Mouse (Mus musculus): ENCODE measurements around the gene Atrnl1. TPM values are rescaled to one million over a fixed set of nuclear protein-coding genes. Genes with fewer than 3 reads are reported as not detected.

Gene Atrnl1
- polyA plus RNA-seq, 1 experiment from 2014 or later = 5.0 TPM

GRCm38 (mm10) chr19:57580962-57581361 lies 29.9 kb upstream of the Atrnl1 start:
- no peak overlapping the region for H3K9ac ChIP-seq (ENCODE audit: low read length)
- ATAC-seq (replicated peaks; ENCODE audit: low FRiP score) (no peak), DNase-seq (ENCODE audit: low spot score) (no peak)
- H3K36me3 ChIP-seq (ENCODE audit: control insufficient read depth, insufficient read depth, low read length) = no peaks in the 10 kb centered on the region
- WGBS = 90% methylated on average over 7 of the region's 7 CpGs
- no peak overlapping the region for H3K27ac ChIP-seq (ENCODE audit: low read depth, low read length)
- no peak overlapping the region for H3K4me3 ChIP-seq (ENCODE audit: low read depth, low read length)
- H3K9me3 ChIP-seq (ENCODE audit: control insufficient read depth, low read length) = no peaks in the 10 kb centered on the region
- H3K27me3 ChIP-seq (ENCODE audit: control insufficient read depth, insufficient read depth, low read length) = no peaks in the 10 kb centered on the region
- no peaks in the 10 kb centered on the region for H3K4me1 ChIP-seq (replicated peaks; ENCODE audit: control insufficient read depth, insufficient read depth, low read length)
- no peak overlapping the region for H3K4me2 ChIP-seq (ENCODE audit: low read depth, low read length, severe bottlenecking)

DNA sequence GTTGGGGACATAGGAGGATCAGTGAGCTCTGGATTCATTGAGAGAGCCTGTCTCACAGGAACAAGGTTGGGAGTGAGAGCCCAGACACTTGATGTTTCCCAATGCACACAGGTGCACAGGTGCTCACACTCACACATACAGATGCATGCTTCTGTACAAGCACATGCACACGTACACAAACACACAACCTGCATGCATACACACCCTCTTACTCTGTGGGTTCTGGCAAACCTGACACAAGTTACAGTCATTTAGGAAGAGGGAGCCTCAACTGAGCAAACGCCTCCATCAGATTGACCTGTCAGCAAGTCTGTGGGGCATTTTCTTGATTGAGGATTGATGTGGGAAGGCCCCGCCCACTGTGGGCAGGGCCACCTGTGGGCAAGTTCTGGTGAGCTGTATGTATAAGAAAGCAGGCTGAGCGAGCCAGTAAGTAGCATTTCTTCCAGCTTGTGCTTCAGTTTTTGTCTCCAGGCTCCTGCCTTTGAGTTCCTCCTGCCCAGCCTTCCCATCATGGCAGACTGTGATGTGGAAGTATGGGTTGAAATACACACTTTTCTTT lies 25.5 kb upstream of the Atrnl1 start:
- whole genome bisulfite sequencing = 65% methylated on average over 4 of the region's 4 CpGs
- no peak overlapping the region for H3K4me2 ChIP-seq (ENCODE audit: low read depth, low read length, severe bottlenecking)
- H3K36me3 ChIP-seq (ENCODE audit: control insufficient read depth, insufficient read depth, low read length) = no peaks in the 10 kb centered on the region
- no peak overlapping the region for H3K4me3 ChIP-seq (ENCODE audit: low read depth, low read length)
- no peak overlapping the region for H3K27ac ChIP-seq (ENCODE audit: low read depth, low read length)
- no peak for DNase-seq (ENCODE audit: low spot score)
- no peaks in the 10 kb centered on the region for H3K4me1 ChIP-seq (replicated peaks; ENCODE audit: control insufficient read depth, insufficient read depth, low read length)
- H3K9ac ChIP-seq (ENCODE audit: low read length) = no peak overlapping the region
- ATAC-seq (replicated peaks; ENCODE audit: low FRiP score) = no peak
- H3K27me3 ChIP-seq (ENCODE audit: control insufficient read depth, insufficient read depth, low read length) = no peaks in the 10 kb centered on the region
- H3K9me3 ChIP-seq (ENCODE audit: control insufficient read depth, low read length) = no peaks in the 10 kb centered on the region

DNA sequence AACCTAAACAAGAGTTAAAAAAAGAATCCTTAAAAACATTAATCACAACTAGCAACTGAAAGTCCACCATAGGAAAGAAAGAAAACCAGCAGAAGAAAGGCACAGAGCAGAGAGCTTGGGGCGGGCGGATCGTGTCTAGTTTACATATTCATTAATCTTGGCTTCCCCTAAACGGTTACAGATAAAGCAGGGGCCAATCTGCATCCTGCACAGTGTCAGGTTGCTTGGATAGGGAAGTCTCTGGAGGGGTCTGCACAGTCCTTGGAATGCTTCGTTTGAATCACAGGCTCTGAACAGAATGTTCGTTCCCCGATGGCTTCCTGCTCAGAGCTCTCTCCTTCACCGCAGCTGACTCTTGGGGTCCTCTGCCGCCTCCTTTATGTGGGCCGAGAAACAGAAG lies 24.7 kb upstream of the Atrnl1 start:
- Histone ChIP-seq H3K9ac (ENCODE audit: low read length) (no peak overlapping the region), H3K9me3 (ENCODE audit: control insufficient read depth, low read length) (no peaks in the 10 kb centered on the region), H3K4me2 (ENCODE audit: low read depth, low read length, severe bottlenecking) (no peak overlapping the region), H3K27me3 (ENCODE audit: control insufficient read depth, insufficient read depth, low read length) (no peaks in the 10 kb centered on the region), H3K4me1 (replicated peaks; ENCODE audit: control insufficient read depth, insufficient read depth, low read length) (no peaks in the 10 kb centered on the region), H3K27ac (ENCODE audit: low read depth, low read length) (no peak overlapping the region), H3K36me3 (ENCODE audit: control insufficient read depth, insufficient read depth, low read length) (no peaks in the 10 kb centered on the region), H3K4me3 (ENCODE audit: low read depth, low read length) (no peak overlapping the region)
- no peak for DNase-seq (ENCODE audit: low spot score)
- WGBS = 59% methylated on average over 10 of the region's 10 CpGs
- ATAC-seq (replicated peaks; ENCODE audit: low FRiP score) = no peak

DNA sequence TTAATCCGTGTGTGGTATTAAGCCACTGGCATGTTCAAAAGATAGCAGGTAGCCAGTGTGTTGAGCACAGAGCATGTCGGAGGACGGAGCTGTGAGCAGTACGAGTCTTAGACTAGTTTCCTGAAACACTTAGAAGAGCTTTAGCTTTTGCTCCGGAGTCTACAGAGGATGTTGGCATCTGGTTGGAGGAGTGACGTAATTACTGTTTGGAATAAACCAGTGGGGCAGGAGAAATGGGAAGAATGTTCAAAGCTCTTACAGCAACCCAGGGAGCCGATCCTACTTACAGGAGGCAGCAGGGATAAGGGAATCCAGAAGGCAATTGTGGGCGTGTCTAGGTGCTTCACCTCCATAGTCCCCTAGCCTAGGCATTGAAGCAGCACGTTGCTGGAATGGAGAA lies 21.3 kb upstream of the Atrnl1 start:
- Histone ChIP-seq H3K9me3 (ENCODE audit: control insufficient read depth, low read length) (no peaks in the 10 kb centered on the region), H3K27me3 (ENCODE audit: control insufficient read depth, insufficient read depth, low read length) (no peaks in the 10 kb centered on the region), H3K36me3 (ENCODE audit: control insufficient read depth, insufficient read depth, low read length) (no peaks in the 10 kb centered on the region), H3K4me3 (ENCODE audit: low read depth, low read length) (no peak overlapping the region), H3K27ac (ENCODE audit: low read depth, low read length) (no peak overlapping the region), H3K4me1 (replicated peaks; ENCODE audit: control insufficient read depth, insufficient read depth, low read length) (no peaks in the 10 kb centered on the region), H3K9ac (ENCODE audit: low read length) (no peak overlapping the region), H3K4me2 (ENCODE audit: low read depth, low read length, severe bottlenecking) (no peak overlapping the region)
- ATAC-seq (replicated peaks; ENCODE audit: low FRiP score) (no peak), DNase-seq (ENCODE audit: low spot score) (no peak)
- WGBS = 73% methylated on average over 9 of the region's 9 CpGs

DNA sequence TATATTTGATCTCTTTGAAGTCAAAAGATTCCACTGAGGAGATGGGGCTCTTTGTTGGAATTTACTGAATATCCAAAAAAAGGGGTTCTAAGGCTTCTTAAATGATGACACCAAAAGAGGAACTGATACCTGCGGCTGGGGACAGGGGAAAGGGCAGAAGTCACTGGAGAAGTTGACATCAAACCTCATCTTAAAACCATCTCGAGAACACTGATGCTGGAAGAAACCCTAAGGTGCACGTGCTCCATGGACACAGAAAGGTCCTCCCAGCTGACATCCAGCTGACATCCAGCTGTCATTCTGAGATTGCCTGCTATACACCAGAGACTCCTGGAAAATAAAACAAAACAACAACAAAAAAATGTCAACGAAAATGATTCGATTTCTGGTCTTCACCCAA lies 19.9 kb upstream of the Atrnl1 start:
- Histone ChIP-seq H3K9ac (ENCODE audit: low read length) (no peak overlapping the region), H3K27me3 (ENCODE audit: control insufficient read depth, insufficient read depth, low read length) (no peaks in the 10 kb centered on the region), H3K9me3 (ENCODE audit: control insufficient read depth, low read length) (no peaks in the 10 kb centered on the region), H3K4me1 (replicated peaks; ENCODE audit: control insufficient read depth, insufficient read depth, low read length) (no peaks in the 10 kb centered on the region), H3K27ac (ENCODE audit: low read depth, low read length) (no peak overlapping the region), H3K4me2 (ENCODE audit: low read depth, low read length, severe bottlenecking) (no peak overlapping the region), H3K36me3 (ENCODE audit: control insufficient read depth, insufficient read depth, low read length) (no peaks in the 10 kb centered on the region), H3K4me3 (ENCODE audit: low read depth, low read length) (no peak overlapping the region)
- 85% methylated on average over 5 of the region's 5 CpGs for WGBS
- ATAC-seq (replicated peaks; ENCODE audit: low FRiP score) (no peak), DNase-seq (ENCODE audit: low spot score) (no peak)

GRCm38 (mm10) chr19:57591631-57592030 lies 19.2 kb upstream of the Atrnl1 start:
- no peak overlapping the region for H3K9ac ChIP-seq (ENCODE audit: low read length)
- ATAC-seq (replicated peaks; ENCODE audit: low FRiP score) (no peak), DNase-seq (ENCODE audit: low spot score) (no peak)
- H3K27ac ChIP-seq (ENCODE audit: low read depth, low read length) = no peak overlapping the region
- H3K4me3 ChIP-seq (ENCODE audit: low read depth, low read length) = no peak overlapping the region
- H3K9me3 ChIP-seq (ENCODE audit: control insufficient read depth, low read length) = no peaks in the 10 kb centered on the region
- no peaks in the 10 kb centered on the region for H3K27me3 ChIP-seq (ENCODE audit: control insufficient read depth, insufficient read depth, low read length)
- WGBS = 80% methylated on average over 10 of the region's 10 CpGs
- H3K4me1 ChIP-seq (replicated peaks; ENCODE audit: control insufficient read depth, insufficient read depth, low read length) = no peaks in the 10 kb centered on the region
- no peak overlapping the region for H3K4me2 ChIP-seq (ENCODE audit: low read depth, low read length, severe bottlenecking)
- no peaks in the 10 kb centered on the region for H3K36me3 ChIP-seq (ENCODE audit: control insufficient read depth, insufficient read depth, low read length)

DNA sequence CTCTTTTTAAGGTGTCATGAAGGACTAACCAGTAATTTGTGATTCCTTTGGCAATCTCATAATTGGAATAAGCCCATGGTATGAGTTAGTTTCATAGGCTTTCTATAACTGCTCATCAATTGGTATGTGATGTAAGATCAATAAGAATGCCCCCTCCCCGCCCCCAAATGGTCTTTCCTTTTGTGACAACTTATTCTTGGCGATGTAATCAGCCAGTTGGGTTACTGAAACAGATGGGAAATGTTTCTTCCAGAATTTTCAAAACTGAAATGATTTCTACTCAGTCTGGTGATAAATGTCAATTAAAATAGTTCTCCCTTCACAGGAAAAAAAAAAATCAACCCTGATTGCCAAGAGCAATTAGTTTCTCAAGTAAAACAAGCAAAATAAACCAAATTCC lies 18.5 kb upstream of the Atrnl1 start:
- H3K36me3 ChIP-seq (ENCODE audit: control insufficient read depth, insufficient read depth, low read length) = no peaks in the 10 kb centered on the region
- H3K4me1 ChIP-seq (replicated peaks; ENCODE audit: control insufficient read depth, insufficient read depth, low read length) = no peaks in the 10 kb centered on the region
- H3K27ac ChIP-seq (ENCODE audit: low read depth, low read length) = no peak overlapping the region
- H3K9me3 ChIP-seq (ENCODE audit: control insufficient read depth, low read length) = no peaks in the 10 kb centered on the region
- H3K27me3 ChIP-seq (ENCODE audit: control insufficient read depth, insufficient read depth, low read length) = no peaks in the 10 kb centered on the region
- 82% methylated on average over 2 of the region's 2 CpGs for WGBS
- H3K9ac ChIP-seq (ENCODE audit: low read length) = no peak overlapping the region
- H3K4me2 ChIP-seq (ENCODE audit: low read depth, low read length, severe bottlenecking) = no peak overlapping the region
- DNase-seq (ENCODE audit: low spot score) (no peak), ATAC-seq (replicated peaks; ENCODE audit: low FRiP score) (no peak)
- H3K4me3 ChIP-seq (ENCODE audit: low read depth, low read length) = no peak overlapping the region

DNA sequence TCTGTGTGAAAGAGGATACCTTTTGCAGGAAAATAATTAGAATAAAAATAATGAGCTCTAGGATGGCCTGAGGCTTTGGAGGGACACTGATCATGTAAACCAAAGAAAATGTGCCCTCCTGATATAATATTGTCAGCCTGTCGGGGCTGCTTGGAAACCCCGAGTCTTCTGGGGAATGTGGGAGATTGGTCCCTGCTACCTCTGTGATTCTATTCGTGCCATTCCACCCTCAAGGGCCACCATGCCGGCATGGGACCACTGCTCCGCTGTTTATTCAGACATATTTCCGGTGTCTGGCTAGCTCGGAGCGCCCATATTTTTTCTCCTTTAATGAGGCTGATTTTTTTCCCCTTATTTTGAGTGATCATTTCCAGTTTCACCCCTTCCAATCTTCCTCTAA lies 11.7 kb upstream of the Atrnl1 start:
- no peak for ATAC-seq (replicated peaks; ENCODE audit: low FRiP score)
- H3K9me3 ChIP-seq (ENCODE audit: control insufficient read depth, low read length) = no peaks in the 10 kb centered on the region
- H3K4me3 ChIP-seq (ENCODE audit: low read depth, low read length) = no peak overlapping the region
- H3K27ac ChIP-seq (ENCODE audit: low read depth, low read length) = no peak overlapping the region
- H3K4me1 ChIP-seq (replicated peaks; ENCODE audit: control insufficient read depth, insufficient read depth, low read length) = no peaks in the 10 kb centered on the region; the same call in 1 of the 2 replicates
- no peaks in the 10 kb centered on the region for H3K36me3 ChIP-seq (ENCODE audit: control insufficient read depth, insufficient read depth, low read length)
- no peak for DNase-seq (ENCODE audit: low spot score)
- H3K4me2 ChIP-seq (ENCODE audit: low read depth, low read length, severe bottlenecking) = no peak overlapping the region
- 72% methylated on average over 8 of the region's 8 CpGs for WGBS
- no peak overlapping the region for H3K9ac ChIP-seq (ENCODE audit: low read length)
- no peaks in the 10 kb centered on the region for H3K27me3 ChIP-seq (ENCODE audit: control insufficient read depth, insufficient read depth, low read length)

DNA sequence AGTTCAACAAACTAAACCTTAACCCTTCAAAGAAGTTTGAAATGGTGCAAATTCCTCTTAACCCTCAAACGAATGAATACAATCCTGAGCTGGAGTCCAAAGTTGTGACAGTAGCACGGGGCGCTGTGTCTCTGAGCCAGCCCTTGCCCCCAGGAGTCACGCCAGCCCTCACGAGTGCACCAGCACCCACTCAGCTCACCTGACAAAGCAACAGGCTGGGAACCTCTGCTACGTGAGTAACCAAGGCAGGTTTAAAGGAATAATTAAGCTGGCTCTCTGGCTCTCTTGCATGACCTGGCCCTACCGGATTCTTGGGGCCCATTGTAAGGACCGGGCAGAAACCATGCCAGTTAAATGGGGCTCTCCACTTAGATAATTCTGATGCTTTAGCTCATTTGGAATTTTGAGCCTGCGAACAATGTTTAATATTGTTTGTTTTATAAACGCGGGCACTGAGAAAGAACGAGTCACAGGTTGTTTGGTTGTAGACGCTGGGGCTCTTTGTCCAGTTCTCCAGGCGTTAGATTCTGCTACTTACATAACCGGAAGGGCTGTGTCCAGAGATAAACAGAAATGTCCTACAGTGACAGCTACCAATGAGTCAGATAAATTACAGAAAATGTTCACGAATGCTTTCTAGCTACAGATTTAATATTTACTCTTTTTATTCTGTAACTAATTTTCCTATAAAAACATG lies 10.5 kb upstream of the Atrnl1 start:
- DNase-seq (ENCODE audit: low spot score) = no peak
- H3K4me1 ChIP-seq (replicated peaks; ENCODE audit: control insufficient read depth, insufficient read depth, low read length) = no peaks in the 10 kb centered on the region; the same call in 1 of the 2 replicates
- no peak overlapping the region for H3K4me2 ChIP-seq (ENCODE audit: low read depth, low read length, severe bottlenecking)
- H3K4me3 ChIP-seq (ENCODE audit: low read depth, low read length) = no peak overlapping the region
- no peak overlapping the region for H3K9ac ChIP-seq (ENCODE audit: low read length)
- no peaks in the 10 kb centered on the region for H3K27me3 ChIP-seq (ENCODE audit: control insufficient read depth, insufficient read depth, low read length)
- 65% methylated on average over 16 of the region's 16 CpGs for WGBS
- H3K9me3 ChIP-seq (ENCODE audit: control insufficient read depth, low read length) = no peaks in the 10 kb centered on the region
- H3K36me3 ChIP-seq (ENCODE audit: control insufficient read depth, insufficient read depth, low read length) = no peaks in the 10 kb centered on the region
- H3K27ac ChIP-seq (ENCODE audit: low read depth, low read length) = no peak overlapping the region
- no peak for ATAC-seq (replicated peaks; ENCODE audit: low FRiP score)

Measured in forebrain, embryonic 11.5 days (tissue).